Mouse (Mus musculus): Measurements from ENCODE around the gene Pcnx. TPM values are rescaled to one million over a fixed set of nuclear protein-coding genes. Genes with fewer than 3 reads are reported as not detected.
"Not testable (repeated sequence)": the region's sequence is repeated elsewhere in the genome, so short reads cannot be mapped to it uniquely, and the experiment has no call there.

Gene Pcnx
- polyA plus RNA-seq, 1 experiment from 2014 or later, result 10.3 TPM

GRCm38 (mm10) chr12:81974806-81975205 is 115.0 kb downstream of the Pcnx start:
- no peaks in the 10 kb centered on the region for H3K4me1 ChIP-seq (ENCODE audit: control insufficient read depth, insufficient read depth, low read length)
- H3K4me3 ChIP-seq (ENCODE audit: low read depth, low read length), result no peak overlapping the region
- no peak overlapping the region for H3K9ac ChIP-seq (ENCODE audit: low read length)
- no peak overlapping the region for H3K27ac ChIP-seq (ENCODE audit: low read depth, low read length)
- H3K27me3 ChIP-seq (ENCODE audit: control insufficient read depth, insufficient read depth, low read length), result no peaks in the 10 kb centered on the region
- H3K9me3 ChIP-seq (ENCODE audit: control insufficient read depth, low read length), result no peaks in the 10 kb centered on the region
- H3K36me3 ChIP-seq (ENCODE audit: control insufficient read depth, insufficient read depth, low read length), result peaks cover 8% of the 10 kb centered on the region; the same call in 1 of the 2 replicates
- H3K4me2 ChIP-seq (ENCODE audit: low read depth), result no peak overlapping the region
- ATAC-seq (ENCODE audit: insufficient read depth, low FRiP score, low TSS enrichment), result no peak
- 80% methylated on average over 2 of the region's 2 CpGs for WGBS
- DNase-seq (ENCODE audit: low spot score), result peak; percentile 18

- no peak overlapping the region for H3K4me2 ChIP-seq (ENCODE audit: low read depth)
- H3K4me3 ChIP-seq (ENCODE audit: low read depth, low read length), result no peak overlapping the region
- H3K4me1 ChIP-seq (ENCODE audit: control insufficient read depth, insufficient read depth, low read length), result no peaks in the 10 kb centered on the region
- no peak overlapping the region for H3K9ac ChIP-seq (ENCODE audit: low read length)
- no peak overlapping the region for H3K27ac ChIP-seq (ENCODE audit: low read depth, low read length)
- H3K9me3 ChIP-seq (ENCODE audit: control insufficient read depth, low read length), result no peaks in the 10 kb centered on the region
- H3K36me3 ChIP-seq (ENCODE audit: control insufficient read depth, insufficient read depth, low read length), result peaks cover 13% of the 10 kb centered on the region; the same call in 1 of the 2 replicates
- no peaks in the 10 kb centered on the region for H3K27me3 ChIP-seq (ENCODE audit: control insufficient read depth, insufficient read depth, low read length)
- DNase-seq (ENCODE audit: low spot score) (no peak), ATAC-seq (ENCODE audit: insufficient read depth, low FRiP score, low TSS enrichment) (no peak)
- WGBS, result 81% methylated on average over 4 of the region's 4 CpGs
Observed at GRCm38 (mm10) chr12:81977346-81977745, 117.5 kb downstream of the Pcnx start.

- no peak overlapping the region for H3K27ac ChIP-seq (ENCODE audit: low read depth, low read length)
- no peaks in the 10 kb centered on the region for H3K4me1 ChIP-seq (ENCODE audit: control insufficient read depth, insufficient read depth, low read length)
- H3K4me2 ChIP-seq (ENCODE audit: low read depth), result no peak overlapping the region
- H3K9me3 ChIP-seq (ENCODE audit: control insufficient read depth, low read length), result no peaks in the 10 kb centered on the region
- peaks cover 10% of the 10 kb centered on the region; the same call in 1 of the 2 replicates for H3K36me3 ChIP-seq (ENCODE audit: control insufficient read depth, insufficient read depth, low read length)
- no peak for ATAC-seq (ENCODE audit: insufficient read depth, low FRiP score, low TSS enrichment)
- WGBS, result 90% methylated on average over 2 of the region's 2 CpGs
- H3K9ac ChIP-seq (ENCODE audit: low read length), result no peak overlapping the region
- no peak overlapping the region for H3K4me3 ChIP-seq (ENCODE audit: low read depth, low read length)
- no peaks in the 10 kb centered on the region for H3K27me3 ChIP-seq (ENCODE audit: control insufficient read depth, insufficient read depth, low read length)
- no peak for DNase-seq (ENCODE audit: low spot score)
Observed at GRCm38 (mm10) chr12:81979312-81979711, 119.5 kb downstream of the Pcnx start.

- Histone ChIP-seq H3K9me3 (ENCODE audit: control insufficient read depth, low read length) (no peaks in the 10 kb centered on the region), H3K27me3 (ENCODE audit: control insufficient read depth, insufficient read depth, low read length) (no peaks in the 10 kb centered on the region), H3K9ac (ENCODE audit: low read length) (no peak overlapping the region), H3K36me3 (ENCODE audit: control insufficient read depth, insufficient read depth, low read length) (peaks cover 8% of the 10 kb centered on the region), H3K4me3 (ENCODE audit: low read depth, low read length) (no peak overlapping the region), H3K4me1 (ENCODE audit: control insufficient read depth, insufficient read depth, low read length) (no peaks in the 10 kb centered on the region), H3K27ac (ENCODE audit: low read depth, low read length) (no peak overlapping the region), H3K4me2 (ENCODE audit: low read depth) (no peak overlapping the region)
- ATAC-seq (ENCODE audit: insufficient read depth, low FRiP score, low TSS enrichment) (no peak), DNase-seq (ENCODE audit: low spot score) (no peak)
- 84% methylated on average over 4 of the region's 4 CpGs for WGBS
Observed at GRCm38 (mm10) chr12:81992106-81992505, 132.3 kb downstream of the Pcnx start.

GRCm38 (mm10) chr12:81992996-81993395 is 133.2 kb downstream of the Pcnx start:
- no peak overlapping the region for H3K4me2 ChIP-seq (ENCODE audit: low read depth)
- no peak overlapping the region for H3K27ac ChIP-seq (ENCODE audit: low read depth, low read length)
- DNase-seq (ENCODE audit: low spot score) (no peak), ATAC-seq (ENCODE audit: insufficient read depth, low FRiP score, low TSS enrichment) (no peak)
- H3K36me3 ChIP-seq (ENCODE audit: control insufficient read depth, insufficient read depth, low read length), result peaks cover 8% of the 10 kb centered on the region
- H3K27me3 ChIP-seq (ENCODE audit: control insufficient read depth, insufficient read depth, low read length), result no peaks in the 10 kb centered on the region
- WGBS, result 91% methylated on average over 6 of the region's 6 CpGs
- no peaks in the 10 kb centered on the region for H3K9me3 ChIP-seq (ENCODE audit: control insufficient read depth, low read length)
- H3K4me3 ChIP-seq (ENCODE audit: low read depth, low read length), result no peak overlapping the region
- no peak overlapping the region for H3K9ac ChIP-seq (ENCODE audit: low read length)
- no peaks in the 10 kb centered on the region for H3K4me1 ChIP-seq (ENCODE audit: control insufficient read depth, insufficient read depth, low read length)

GRCm38 (mm10) chr12:81994911-81995667 is 135.3 kb downstream of the Pcnx start:
- no peak overlapping the region for H3K4me2 ChIP-seq (ENCODE audit: low read depth)
- WGBS, result 92% methylated on average over 20 of the region's 20 CpGs
- no peak for DNase-seq (ENCODE audit: low spot score)
- no peak overlapping the region for H3K27ac ChIP-seq (ENCODE audit: low read depth, low read length)
- H3K4me1 ChIP-seq (ENCODE audit: control insufficient read depth, insufficient read depth, low read length), result no peaks in the 10 kb centered on the region
- H3K27me3 ChIP-seq (ENCODE audit: control insufficient read depth, insufficient read depth, low read length), result no peaks in the 10 kb centered on the region
- H3K4me3 ChIP-seq (ENCODE audit: low read depth, low read length), result no peak overlapping the region
- peaks cover 8% of the 10 kb centered on the region for H3K36me3 ChIP-seq (ENCODE audit: control insufficient read depth, insufficient read depth, low read length)
- H3K9me3 ChIP-seq (ENCODE audit: control insufficient read depth, low read length), result no peaks in the 10 kb centered on the region
- no peak for ATAC-seq (ENCODE audit: insufficient read depth, low FRiP score, low TSS enrichment)
- no peak overlapping the region for H3K9ac ChIP-seq (ENCODE audit: low read length)

GRCm38 (mm10) chr12:81996679-81997362 is 137.0 kb downstream of the Pcnx start:
- WGBS, result 84% methylated on average over 14 of the region's 14 CpGs
- no peaks in the 10 kb centered on the region for H3K27me3 ChIP-seq (ENCODE audit: control insufficient read depth, insufficient read depth, low read length)
- ATAC-seq (ENCODE audit: insufficient read depth, low FRiP score, low TSS enrichment) (no peak), DNase-seq (ENCODE audit: low spot score) (no peak)
- no peaks in the 10 kb centered on the region for H3K9me3 ChIP-seq (ENCODE audit: control insufficient read depth, low read length)
- H3K36me3 ChIP-seq (ENCODE audit: control insufficient read depth, insufficient read depth, low read length), result peaks cover 4% of the 10 kb centered on the region
- H3K27ac ChIP-seq (ENCODE audit: low read depth, low read length), result no peak overlapping the region
- no peak overlapping the region for H3K4me2 ChIP-seq (ENCODE audit: low read depth)
- no peak overlapping the region for H3K4me3 ChIP-seq (ENCODE audit: low read depth, low read length)
- H3K4me1 ChIP-seq (ENCODE audit: control insufficient read depth, insufficient read depth, low read length), result no peaks in the 10 kb centered on the region
- no peak overlapping the region for H3K9ac ChIP-seq (ENCODE audit: low read length)

GRCm38 (mm10) chr12:81997497-81997896 is 137.7 kb downstream of the Pcnx start:
- no peak for ATAC-seq (ENCODE audit: insufficient read depth, low FRiP score, low TSS enrichment)

GRCm38 (mm10) chr12:82002697-82003096 is 142.9 kb downstream of the Pcnx start:
- DNase-seq (ENCODE audit: low spot score); H3K4me3 ChIP-seq (ENCODE audit: low read depth, low read length); H3K4me1 ChIP-seq (ENCODE audit: control insufficient read depth, insufficient read depth, low read length); H3K9me3 ChIP-seq (ENCODE audit: control insufficient read depth, low read length); H3K27me3 ChIP-seq (ENCODE audit: control insufficient read depth, insufficient read depth, low read length); H3K27ac ChIP-seq (ENCODE audit: low read depth, low read length); H3K9ac ChIP-seq (ENCODE audit: low read length); H3K4me2 ChIP-seq (ENCODE audit: low read depth); H3K36me3 ChIP-seq (ENCODE audit: control insufficient read depth, insufficient read depth, low read length): not testable (repeated sequence)
- 0 out of 2 replicates have a peak, but pooled peaks have one; percentile 45 for ATAC-seq (ENCODE audit: insufficient read depth, low FRiP score, low TSS enrichment)
- WGBS, result no CpG with 5 or more reads among the region's 6 CpGs

More at GRCm38 (mm10) chr12:81997497-81997896, 137.7 kb downstream of the Pcnx start:
- H3K4me2 ChIP-seq (ENCODE audit: low read depth), result no peak overlapping the region
- peaks cover 4% of the 10 kb centered on the region for H3K36me3 ChIP-seq (ENCODE audit: control insufficient read depth, insufficient read depth, low read length)
- WGBS, result 35% methylated on average over 3 of the region's 3 CpGs
- no peak overlapping the region for H3K4me3 ChIP-seq (ENCODE audit: low read depth, low read length)
- H3K27ac ChIP-seq (ENCODE audit: low read depth, low read length), result no peak overlapping the region
- no peaks in the 10 kb centered on the region for H3K27me3 ChIP-seq (ENCODE audit: control insufficient read depth, insufficient read depth, low read length)
- no peak overlapping the region for H3K9ac ChIP-seq (ENCODE audit: low read length)
- no peak for DNase-seq (ENCODE audit: low spot score)
- no peaks in the 10 kb centered on the region for H3K4me1 ChIP-seq (ENCODE audit: control insufficient read depth, insufficient read depth, low read length)
- H3K9me3 ChIP-seq (ENCODE audit: control insufficient read depth, low read length), result no peaks in the 10 kb centered on the region

All from neural tube, embryonic 11.5 days (tissue).